Mouse (Mus musculus) stomach, embryonic 14.5 days (tissue): Measurements from ENCODE around the gene Trappc6b. TPM values are rescaled to one million over a fixed set of nuclear protein-coding genes. Genes with fewer than 3 reads are reported as not detected.
A peak's percentile ranks its signal among the peaks of the same experiment; 100 is the strongest.

Experiments
- ATAC-seq: fragments of 200-750 bp; cut with Nextera tagmentation; 2 replicates; pipeline ENCODE4 v1.8.0; 2017; ENCODE audit warnings: low read depth, moderate TSS enrichment; ENCODE audit not compliant: insufficient number of reproducible peaks, insufficient read depth, low FRiP score
- H3K27ac ChIP-seq: fragments of 300-500 bp; sonication (generic); 2 replicates; pipeline ENCODE4 v1.5.1; 2014; ENCODE audit warnings: mild to moderate bottlenecking, low read length, moderate library complexity, mixed read lengths
- H3K27me3 ChIP-seq: fragments of 300-500 bp; sonication (generic); 2 replicates; pipeline ENCODE4 v1.6.1; 2014; ENCODE audit warnings: low read length, control low read depth, mixed read lengths; ENCODE audit not compliant: control insufficient read depth, insufficient read depth
- H3K36me3 ChIP-seq: fragments of 300-500 bp; sonication (generic); 2 replicates; pipeline ENCODE4 v1.6.1; 2014; ENCODE audit warnings: mild to moderate bottlenecking, control low read depth, low read length, moderate library complexity, mixed read lengths; ENCODE audit not compliant: control insufficient read depth, insufficient read depth
- H3K4me1 ChIP-seq: fragments of 300-500 bp; sonication (generic); 2 replicates; pipeline ENCODE4 v1.6.1; 2014; ENCODE audit warnings: low read length, control low read depth, mixed read lengths; ENCODE audit not compliant: control insufficient read depth, insufficient read depth
- H3K4me2 ChIP-seq: fragments of 300-500 bp; sonication (generic); replicated peaks from 2 replicates; pipeline ENCODE4 v1.6.1; 2014; ENCODE audit warnings: low read depth, low read length, control low read depth
- H3K4me3 ChIP-seq: fragments of 300-500 bp; sonication (generic); 2 replicates; pipeline ENCODE4 v1.5.1; 2014; ENCODE audit warnings: low read depth, low read length, control low read depth
- H3K9ac ChIP-seq: fragments of 300-500 bp; sonication (generic); replicated peaks from 2 replicates; pipeline ENCODE4 v1.6.1; 2014; ENCODE audit warnings: low read depth, mild to moderate bottlenecking, control low read depth, low read length, moderate library complexity, mixed read lengths
- H3K9me3 ChIP-seq: fragments of 300-500 bp; sonication (generic); 2 replicates; pipeline ENCODE4 v1.6.1; 2016; ENCODE audit warnings: low read depth, low read length, control low read depth; ENCODE audit not compliant: control insufficient read depth
- WGBS: fragments of 180-500 bp; shearing (Covaris S2); extraction: QIAGEN DNeasy Blood & Tissue Kit; methylation state at CpG from one replicate; pipeline ENCODE4 v1.1.7; 2014; 5-methylcytosine and 5-hydroxymethylcytosine counted together
- polyA plus RNA-seq: library from polyadenylated mRNA; unstranded; fragments of >200 nt; fragmentation: Nextera tagmentation; extraction: Ambion mirVana; gene quantifications from 2 replicates; pipeline ENCODE4 v1.2.1, GENCODE M21; 2014

Gene Trappc6b
- polyA plus RNA-seq, 1 experiment from 2014 or later: 67.1 TPM

GRCm38 (mm10) chr12:59013234-59013633 is 48.0 kb downstream of the Trappc6b start, which contains the start of gene Gemin2:
Gene Gemin2 (plus strand): TSS chr12:59013393.
- no peaks in the 10 kb centered on the region for H3K27me3 ChIP-seq
- peak within 1 kb of the TSS; percentile 78 for H3K9ac ChIP-seq
- peak within 1 kb of the TSS; percentile 88 for H3K4me3 ChIP-seq
- H3K36me3 ChIP-seq: peaks cover 3% of the 10 kb centered on the region; the same call in 1 of the 2 replicates
- peak within 1 kb of the TSS; percentile 87 for H3K4me2 ChIP-seq
- H3K4me1 ChIP-seq: peaks cover 12% of the 10 kb centered on the region
- WGBS: 0% methylated on average over 28 of the region's 28 CpGs
- no peaks in the 10 kb centered on the region for H3K9me3 ChIP-seq
- H3K27ac ChIP-seq: peak within 1 kb of the TSS; percentile 89
- peak; percentile 78 for ATAC-seq

DNA sequence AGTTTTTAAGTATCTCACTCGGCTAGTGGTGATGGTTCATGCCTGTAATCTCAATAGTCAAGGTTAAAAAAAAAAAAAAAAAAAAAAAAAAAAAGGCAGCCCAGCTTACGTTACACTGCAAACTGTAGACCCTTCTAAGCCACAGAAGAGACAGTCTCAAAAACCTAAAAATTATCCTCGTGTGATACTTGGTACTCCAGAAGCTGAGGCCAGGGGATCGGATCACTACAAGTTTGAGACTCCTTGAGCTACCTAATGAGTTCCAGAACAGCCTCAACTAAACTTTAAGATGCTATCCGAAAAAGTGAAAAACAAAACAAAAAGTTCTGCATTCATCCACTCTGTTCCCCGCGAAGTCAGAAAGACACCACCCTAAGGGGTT is 48.6 kb downstream of the Trappc6b start:
- H3K27me3 ChIP-seq: no peaks in the 10 kb centered on the region
- 2% methylated on average over 7 of the region's 7 CpGs for WGBS
- peak overlapping the region; percentile 89 for H3K27ac ChIP-seq
- no peaks in the 10 kb centered on the region; the same call in 1 of the 2 replicates for H3K36me3 ChIP-seq
- H3K9ac ChIP-seq: peak overlapping the region; percentile 15
- H3K9me3 ChIP-seq: no peaks in the 10 kb centered on the region
- peak overlapping the region; percentile 87 for H3K4me2 ChIP-seq
- peak overlapping the region; percentile 88 for H3K4me3 ChIP-seq
- no peak for ATAC-seq
- peaks cover 14% of the 10 kb centered on the region for H3K4me1 ChIP-seq

DNA sequence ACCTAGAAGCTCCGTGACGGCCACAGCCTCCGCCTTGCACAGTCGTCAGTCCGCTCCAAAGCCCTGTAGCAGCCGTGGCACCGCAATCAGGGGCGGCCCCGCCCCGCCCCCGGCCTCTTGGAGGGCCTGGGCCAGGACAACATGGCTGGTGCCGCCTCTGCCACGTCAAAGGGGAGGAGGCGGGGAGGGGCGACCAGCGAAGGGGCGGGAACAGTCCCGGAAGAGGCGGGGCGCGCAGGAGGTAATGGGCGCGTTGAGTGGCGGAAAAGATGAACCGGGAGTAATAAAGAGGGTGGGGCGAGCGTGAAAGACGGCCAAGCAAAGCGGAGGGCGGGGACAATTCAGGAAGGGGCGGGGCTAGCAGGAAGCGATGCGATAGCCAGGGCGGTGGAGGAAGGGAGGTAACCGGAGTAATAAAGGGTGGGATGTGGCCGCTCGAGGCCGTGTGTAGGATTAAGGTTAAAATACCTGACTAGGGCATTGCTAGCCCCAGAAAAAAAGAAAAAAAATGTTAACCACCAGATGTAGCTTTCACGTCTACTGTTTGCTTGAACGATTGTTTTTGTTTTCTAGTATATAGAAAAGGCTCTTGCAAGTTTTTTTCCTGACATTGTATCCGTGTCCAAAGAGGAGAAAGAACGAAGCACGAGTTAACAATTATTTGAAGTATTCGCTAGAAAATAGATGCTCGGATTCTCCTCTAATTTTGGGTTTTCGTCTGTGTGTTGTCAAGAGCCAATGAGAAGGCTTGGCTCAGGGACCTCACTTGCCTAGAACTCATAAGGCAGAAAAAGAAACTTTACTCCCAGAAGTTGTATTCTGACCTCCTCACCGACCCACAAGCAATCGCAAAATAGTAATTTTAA is 49.2 kb downstream of the Trappc6b start, which contains the start of gene Sec23a:
Gene Sec23a (minus strand): TSS at position 174 of the 866 bp plus-strand sequence.
- Histone ChIP-seq H3K27ac (peak within 1 kb of the TSS; percentile 93), H3K36me3 (peaks cover 1% of the 10 kb centered on the region; the same call in 1 of the 2 replicates), H3K27me3 (no peaks in the 10 kb centered on the region), H3K9me3 (no peaks in the 10 kb centered on the region), H3K4me2 (peak within 1 kb of the TSS; percentile 87), H3K4me1 (peaks cover 15% of the 10 kb centered on the region), H3K9ac (peak within 1 kb of the TSS; percentile 76), H3K4me3 (peak within 1 kb of the TSS; percentile 88)
- WGBS: under 1% methylated on average over 48 of the region's 48 CpGs
- peak; percentile 95 for ATAC-seq

DNA sequence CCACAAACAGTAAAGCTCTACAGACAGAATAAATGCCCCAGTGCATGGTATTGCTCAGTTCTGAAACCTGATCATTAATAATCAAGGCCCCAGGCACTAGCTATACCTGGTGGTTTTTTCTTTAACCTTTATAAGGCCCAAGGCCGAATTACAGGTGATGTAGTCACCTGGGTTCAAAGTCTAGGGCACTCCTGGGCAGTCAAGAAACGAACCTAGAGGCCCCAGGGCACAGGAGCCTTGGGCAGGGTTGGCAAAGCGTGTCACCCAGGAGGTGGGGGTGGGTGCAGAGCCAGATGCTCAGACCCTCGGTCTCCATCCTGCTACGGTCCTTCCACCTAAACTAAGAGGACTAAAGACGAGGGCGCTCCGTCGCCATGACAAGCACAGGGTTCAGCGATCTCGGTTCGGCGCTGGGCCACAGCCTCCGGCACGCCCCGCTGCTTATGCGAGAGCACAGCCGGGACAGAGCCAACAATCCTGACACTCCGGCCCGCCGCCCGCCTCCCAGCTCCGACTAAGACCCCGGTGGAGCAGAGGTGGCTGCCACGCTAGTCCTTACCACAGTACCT is 49.9 kb downstream of the Trappc6b start:
- Histone ChIP-seq H3K4me2 (peak overlapping the region; percentile 79), H3K27ac (peak overlapping the region; percentile 93), H3K4me3 (peak overlapping the region; percentile 88), H3K27me3 (no peaks in the 10 kb centered on the region), H3K9me3 (no peaks in the 10 kb centered on the region), H3K36me3 (peaks cover 7% of the 10 kb centered on the region), H3K9ac (peak overlapping the region; percentile 76), H3K4me1 (peaks cover 15% of the 10 kb centered on the region)
- under 1% methylated on average over 25 of the region's 25 CpGs for WGBS
- ATAC-seq: no peak; the same call in 1 of the 2 replicates

- peak overlapping the region; percentile 88 for H3K4me3 ChIP-seq
- H3K36me3 ChIP-seq: peaks cover 15% of the 10 kb centered on the region
- H3K4me2 ChIP-seq: peak overlapping the region; percentile 79
- H3K27ac ChIP-seq: no peak overlapping the region
- no peaks in the 10 kb centered on the region for H3K27me3 ChIP-seq
- no peak for ATAC-seq
- no peaks in the 10 kb centered on the region for H3K9me3 ChIP-seq
- WGBS: 68% methylated on average over 2 of the region's 2 CpGs
- peaks cover 15% of the 10 kb centered on the region for H3K4me1 ChIP-seq
- no peak overlapping the region for H3K9ac ChIP-seq
These were observed 50.8 kb downstream of the Trappc6b start for GRCm38 (mm10) chr12:59010482-59010881.

Other genes with a start within 250 kb of the Trappc6b start
- 80.6 and 88.4 TPM in 2 replicates for gene Sec23a, start 49.5 kb downstream of the Trappc6b start, polyA plus RNA-seq
- 23.8 and 29.8 TPM in 2 replicates for gene Gemin2, start 48.1 kb downstream of the Trappc6b start, polyA plus RNA-seq
- gene Pnn, start 5.4 kb upstream of the Trappc6b start, polyA plus RNA-seq: 91.3 and 106 TPM in 2 replicates
- gene Mia2, start 34.3 kb upstream of the Trappc6b start, polyA plus RNA-seq: 65.1 and 73.7 TPM in 2 replicates
- 7.4 and 8.1 TPM in 2 replicates for gene Fbxo33, start 158.3 kb upstream of the Trappc6b start, polyA plus RNA-seq